Mouse (Mus musculus) liver, embryonic 11.5 days (tissue): ENCODE results near the gene Col9a3. TPM values are rescaled to one million over a fixed set of nuclear protein-coding genes. Genes with fewer than 3 reads are reported as not detected.

Source experiments
- ATAC-seq: fragments of 200-750 bp; cut with Nextera tagmentation; replicated peaks from 2 replicates; pipeline ENCODE4 v1.8.0; 2017; ENCODE audit warnings: moderate number of reproducible peaks, mild to moderate bottlenecking, moderate TSS enrichment, moderate library complexity; ENCODE audit not compliant: low FRiP score
- DNase-seq: peaks from one replicate; pipeline ENCODE4 v3.0.0-alpha.2; 2017; ENCODE audit warnings: low spot score
- H3K27ac ChIP-seq: fragments of 300-500 bp; sonication (generic); 2 replicates; pipeline ENCODE4 v1.5.1; 2014; ENCODE audit warnings: mild to moderate bottlenecking, low read depth, low read length, control low read depth
- H3K27me3 ChIP-seq: fragments of 300-500 bp; sonication (generic); replicated peaks from 2 replicates; pipeline ENCODE4 v1.6.1; 2014; ENCODE audit warnings: low read length, mixed read lengths; ENCODE audit not compliant: control insufficient read depth, insufficient read depth
- H3K36me3 ChIP-seq: fragments of 300-500 bp; sonication (generic); 2 replicates; pipeline ENCODE4 v1.6.1; 2014; ENCODE audit warnings: mild to moderate bottlenecking, low read length, moderate library complexity, mixed read lengths; ENCODE audit not compliant: control insufficient read depth, insufficient read depth
- H3K4me1 ChIP-seq: fragments of 300-500 bp; sonication (generic); replicated peaks from 2 replicates; pipeline ENCODE4 v1.6.1; 2014; ENCODE audit warnings: low read length, mixed read lengths; ENCODE audit not compliant: control insufficient read depth, insufficient read depth
- H3K4me2 ChIP-seq: fragments of 300-500 bp; sonication (generic); 2 replicates; pipeline ENCODE4 v1.6.1; 2014; ENCODE audit warnings: mild to moderate bottlenecking, control low read depth, moderate library complexity
- H3K4me3 ChIP-seq: fragments of 300-500 bp; sonication (generic); 2 replicates; pipeline ENCODE4 v1.5.1; 2014; ENCODE audit warnings: low read depth, low read length, control low read depth
- H3K9ac ChIP-seq: fragments of 300-500 bp; sonication (generic); 2 replicates; pipeline ENCODE4 v1.6.1; 2014; ENCODE audit warnings: low read depth, low read length, control low read depth
- H3K9me3 ChIP-seq: fragments of 300-500 bp; sonication (generic); 2 replicates; pipeline ENCODE4 v1.6.1; 2016; ENCODE audit warnings: low read length, inconsistent platforms, mixed read lengths; ENCODE audit not compliant: control insufficient read depth
- WGBS: fragments of 180-500 bp; shearing (Covaris S2); extraction: QIAGEN DNeasy Blood & Tissue Kit; methylation state at CpG from one replicate; pipeline ENCODE4 v1.1.7; 2014; 5-methylcytosine and 5-hydroxymethylcytosine counted together
- polyA plus RNA-seq: library from polyadenylated mRNA; unstranded; fragments of >200 nt; fragmentation: Nextera tagmentation; extraction: Ambion mirVana; gene quantifications from 2 replicates; pipeline ENCODE4 v1.2.1, GENCODE M21; 2014

Col9a3 gene
- polyA plus RNA-seq, 1 experiment from 2014 or later: 3.4 TPM

DNA sequence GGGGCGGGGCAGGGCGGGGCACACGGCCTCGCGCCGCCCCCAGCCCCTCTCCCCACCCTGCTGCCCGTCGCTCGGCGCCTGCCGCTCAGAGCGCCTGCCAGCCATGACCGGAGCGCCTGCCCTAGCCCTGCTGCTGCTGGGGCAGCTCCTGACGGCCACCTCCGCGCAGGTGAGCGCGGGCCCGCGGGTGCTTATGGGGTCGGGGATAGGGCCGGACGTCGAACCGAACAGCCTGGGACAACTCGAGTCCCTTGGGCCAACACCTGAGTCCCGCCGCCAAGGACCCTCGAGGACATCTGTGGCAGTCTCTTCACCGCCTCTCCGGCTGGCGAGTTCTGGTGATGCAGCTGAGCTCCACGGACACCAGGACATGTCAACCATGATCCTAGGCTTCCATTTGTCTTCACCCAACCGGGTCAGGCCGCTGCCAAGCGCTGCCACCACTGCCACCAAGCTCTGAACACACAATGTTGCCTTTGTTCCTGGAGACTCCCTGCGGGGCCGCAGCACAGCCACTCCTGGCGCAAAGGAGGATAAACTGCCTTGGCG lies 641 bp downstream of the Col9a3 start:
- WGBS: 5% methylated on average over 40 of the region's 41 CpGs
- H3K9ac ChIP-seq: no peak overlapping the region
- peaks cover 34% of the 10 kb centered on the region for H3K27me3 ChIP-seq
- H3K4me2 ChIP-seq: peak overlapping the region; percentile 43
- no peak for DNase-seq
- ATAC-seq: no peak
- H3K36me3 ChIP-seq: peaks cover 11% of the 10 kb centered on the region; the same call in 1 of the 2 replicates
- H3K4me1 ChIP-seq: no peaks in the 10 kb centered on the region
- no peaks in the 10 kb centered on the region for H3K9me3 ChIP-seq
- no peak overlapping the region for H3K27ac ChIP-seq
- H3K4me3 ChIP-seq: 0 out of 2 replicates have a peak overlapping the region, but pooled peaks have one; percentile 13

DNA sequence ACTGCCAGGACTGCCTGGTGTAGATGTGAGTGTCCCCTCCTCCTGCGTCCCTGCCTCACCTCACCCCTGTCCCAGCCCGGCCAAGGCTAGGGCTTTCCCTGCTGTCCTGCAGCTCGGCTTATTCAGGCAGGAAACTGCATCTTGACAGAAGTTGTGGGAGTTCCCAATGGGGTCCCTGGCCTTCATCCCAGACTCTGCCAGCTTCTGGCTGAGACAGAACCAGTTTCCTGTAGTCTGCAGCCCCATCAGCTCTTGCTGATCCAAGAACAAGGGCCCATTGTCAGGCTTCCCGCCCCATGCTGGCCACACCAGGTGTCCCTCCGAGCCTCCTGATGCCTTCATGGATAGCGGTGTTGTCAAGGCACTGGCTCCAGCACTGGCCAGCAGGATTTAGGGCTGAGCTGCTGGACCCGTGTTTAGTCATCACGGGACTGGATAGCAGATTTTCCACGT lies 3.0 kb downstream of the Col9a3 start:
- no peak overlapping the region for H3K4me2 ChIP-seq
- H3K27me3 ChIP-seq: peaks cover 34% of the 10 kb centered on the region
- H3K36me3 ChIP-seq: no peaks in the 10 kb centered on the region
- no peak overlapping the region for H3K9ac ChIP-seq
- H3K27ac ChIP-seq: no peak overlapping the region
- no peaks in the 10 kb centered on the region for H3K9me3 ChIP-seq
- no peak for DNase-seq
- H3K4me1 ChIP-seq: no peaks in the 10 kb centered on the region
- no peak overlapping the region for H3K4me3 ChIP-seq
- ATAC-seq: no peak
- WGBS: 32% methylated on average over 9 of the region's 9 CpGs

DNA sequence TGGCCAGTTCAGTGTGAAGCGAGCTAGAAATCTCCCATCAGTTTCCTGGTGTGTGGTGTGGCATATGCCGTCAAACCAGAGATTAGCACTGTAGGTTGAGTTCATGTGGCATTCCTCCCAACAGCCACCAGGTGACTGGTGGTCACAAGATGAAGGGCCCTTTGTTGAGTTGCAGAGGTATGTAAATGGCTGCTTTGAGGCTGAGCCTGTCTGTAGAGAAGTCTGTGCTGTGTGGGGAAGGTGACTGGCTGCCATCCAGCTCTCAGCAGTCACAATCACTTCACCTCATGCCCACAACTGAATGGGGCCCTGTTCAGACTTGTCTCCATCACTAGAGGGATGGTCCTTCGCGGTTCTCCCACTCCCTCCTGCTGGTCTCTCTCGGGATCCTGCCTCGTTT lies 7.2 kb downstream of the Col9a3 start:
- no peak overlapping the region for H3K27ac ChIP-seq
- 0 out of 2 replicates have a peak, but pooled peaks cover 7% of the 10 kb centered on the region for H3K27me3 ChIP-seq
- DNase-seq: no peak
- H3K36me3 ChIP-seq: no peaks in the 10 kb centered on the region
- no peaks in the 10 kb centered on the region for H3K4me1 ChIP-seq
- no peak overlapping the region for H3K4me3 ChIP-seq
- H3K4me2 ChIP-seq: no peak overlapping the region
- no peaks in the 10 kb centered on the region for H3K9me3 ChIP-seq
- 56% methylated on average over 6 of the region's 6 CpGs for WGBS
- no peak overlapping the region for H3K9ac ChIP-seq
- no peak for ATAC-seq

DNA sequence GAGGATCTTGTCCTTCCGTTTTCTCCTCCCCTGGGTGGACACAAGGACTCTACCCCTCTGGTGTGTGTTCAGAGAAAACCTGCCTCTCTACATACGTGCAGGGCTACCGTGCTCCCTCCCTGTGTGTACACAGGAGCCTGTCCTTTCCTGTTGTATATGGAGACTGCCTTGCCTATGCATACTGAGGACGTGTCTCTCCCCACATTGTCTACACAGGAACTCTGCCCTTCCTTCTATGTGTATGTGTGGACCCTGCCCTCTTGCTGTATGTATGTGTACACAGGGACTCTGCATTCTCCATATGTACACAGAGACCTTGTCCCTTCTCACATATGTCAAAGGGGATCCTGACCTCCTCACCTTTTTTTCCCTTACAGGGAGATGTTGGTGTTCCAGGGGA lies 12.7 kb downstream of the Col9a3 start:
- Histone ChIP-seq H3K36me3 (no peaks in the 10 kb centered on the region), H3K4me2 (no peak overlapping the region), H3K9me3 (no peaks in the 10 kb centered on the region), H3K4me3 (no peak overlapping the region), H3K27ac (no peak overlapping the region), H3K27me3 (no peaks in the 10 kb centered on the region), H3K9ac (no peak overlapping the region), H3K4me1 (no peaks in the 10 kb centered on the region)
- DNase-seq (no peak), ATAC-seq (peak; percentile 67; the same call in 1 of the 2 replicates)
- WGBS: 64% methylated on average over 4 of the region's 4 CpGs

DNA sequence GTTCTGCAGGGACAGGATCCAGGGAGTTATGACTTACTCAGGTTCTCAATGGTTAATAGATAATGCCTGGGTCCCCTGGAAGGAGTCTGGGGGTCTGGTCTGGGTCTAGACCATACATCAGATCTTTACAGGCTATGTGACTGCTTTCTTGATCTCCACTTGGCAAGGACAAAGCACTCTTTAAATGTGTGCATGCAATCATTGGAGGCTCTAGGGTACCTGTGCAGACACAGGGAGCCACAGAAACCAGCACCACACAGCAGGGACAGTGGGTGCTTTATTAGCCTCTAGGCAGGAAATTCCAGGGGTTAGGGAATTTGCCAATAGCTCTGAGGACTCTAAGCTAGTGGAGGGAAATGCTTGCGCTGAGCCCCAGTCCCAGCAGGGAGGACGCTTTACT lies 14.3 kb downstream of the Col9a3 start:
- ATAC-seq (no peak), DNase-seq (no peak)
- Histone ChIP-seq H3K9me3 (no peaks in the 10 kb centered on the region), H3K27me3 (no peaks in the 10 kb centered on the region), H3K9ac (no peak overlapping the region), H3K4me3 (no peak overlapping the region), H3K4me1 (no peaks in the 10 kb centered on the region), H3K4me2 (no peak overlapping the region), H3K27ac (no peak overlapping the region), H3K36me3 (no peaks in the 10 kb centered on the region)
- WGBS: 74% methylated on average over 2 of the region's 2 CpGs

DNA sequence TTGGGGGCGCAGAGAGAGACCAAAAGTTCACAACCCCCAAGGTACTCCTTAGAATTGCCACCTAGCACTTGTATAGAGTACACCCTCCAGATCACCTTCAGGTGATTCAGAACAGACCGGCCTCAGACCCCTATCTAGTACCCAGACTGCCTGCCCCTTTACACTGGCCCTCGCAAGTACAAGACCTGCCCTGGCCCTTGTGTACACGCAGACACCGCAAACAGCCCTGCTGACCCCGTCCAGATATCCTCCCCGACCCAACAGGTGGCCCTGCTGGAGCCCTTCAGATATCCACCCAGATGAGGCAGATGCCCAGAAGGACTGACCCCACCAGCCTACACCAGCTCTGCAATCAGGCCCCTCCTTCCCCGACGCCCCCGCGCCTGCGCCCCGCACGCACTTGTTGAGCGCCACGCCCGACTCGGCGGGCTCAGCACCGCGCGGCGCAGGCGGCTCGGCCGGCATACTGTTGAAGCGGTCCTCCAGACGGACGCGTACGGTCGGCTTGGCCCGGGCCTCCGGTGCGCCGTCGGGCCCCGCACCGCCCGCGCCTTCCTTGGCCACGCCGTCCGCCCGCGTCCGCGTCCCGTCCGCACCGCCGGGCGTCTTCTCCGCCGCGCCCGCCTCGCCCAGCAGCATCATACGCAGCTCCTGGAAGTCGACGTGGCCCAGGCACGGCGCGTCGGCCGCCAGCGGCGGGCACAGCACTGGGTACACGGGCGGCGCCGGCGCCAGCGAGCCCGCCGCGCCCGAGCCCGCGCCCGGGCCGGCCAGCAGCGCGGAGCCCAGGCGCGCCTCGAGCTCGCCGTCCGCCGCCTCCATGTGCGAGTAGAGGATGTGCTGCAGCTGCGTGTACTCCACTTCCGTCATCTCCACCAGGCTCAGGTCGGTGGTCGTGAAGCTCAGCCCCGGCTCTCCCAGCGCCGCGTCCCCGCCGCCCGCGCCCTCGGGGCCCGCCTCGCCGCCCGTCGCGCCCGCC lies 44.3 kb downstream of the Col9a3 start:
- H3K9ac ChIP-seq: no peak overlapping the region
- WGBS: 4% methylated on average over 106 of the region's 112 CpGs
- peak overlapping the region; percentile 38 for H3K4me3 ChIP-seq
- peak overlapping the region; percentile 45 for H3K4me2 ChIP-seq
- H3K4me1 ChIP-seq: no peaks in the 10 kb centered on the region
- no peak overlapping the region for H3K27ac ChIP-seq
- H3K9me3 ChIP-seq: peaks cover 14% of the 10 kb centered on the region
- peak; percentile 36; the same call in 1 of the 2 replicates for ATAC-seq
- no peaks in the 10 kb centered on the region for H3K36me3 ChIP-seq
- DNase-seq: no peak
- H3K27me3 ChIP-seq: peaks cover 45% of the 10 kb centered on the region

DNA sequence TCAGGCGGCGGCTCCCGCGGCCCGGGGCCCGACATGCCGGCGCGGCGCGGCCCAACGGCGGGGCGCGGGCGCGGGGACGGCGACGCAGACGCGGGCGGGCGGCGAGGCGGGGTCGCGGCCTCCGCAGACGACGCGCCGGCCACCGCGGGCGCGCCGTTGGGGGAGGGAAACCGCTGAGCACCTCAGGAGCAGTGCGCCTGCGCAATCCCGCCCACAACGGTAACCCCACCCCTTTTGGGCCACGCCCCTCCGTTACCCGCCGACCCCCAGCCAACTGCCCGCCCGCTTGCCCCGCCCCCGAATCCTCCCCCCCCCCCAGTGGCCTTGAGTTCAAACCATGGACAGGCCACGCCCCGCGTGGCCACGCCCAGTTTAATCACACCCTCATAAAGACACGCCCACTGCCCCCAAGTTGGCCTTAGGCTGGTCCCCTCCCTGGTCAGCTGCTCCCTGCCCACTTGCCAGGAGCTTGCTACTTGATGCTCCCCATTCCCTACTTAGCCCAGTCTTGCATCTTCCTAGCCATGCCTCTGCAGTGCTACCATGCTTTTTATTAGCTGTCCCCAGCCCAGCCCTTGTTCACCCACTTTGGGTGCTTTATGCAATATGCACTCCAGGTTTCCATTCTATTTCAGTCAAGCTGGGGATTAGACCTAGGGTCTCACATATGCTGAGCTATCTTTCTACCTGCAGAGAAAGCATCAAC lies 45.1 kb downstream of the Col9a3 start, which contains the start of gene Tcfl5:
Tcfl5 (minus strand) TSS at position 154 of the 706 bp plus-strand sequence.
- H3K27ac ChIP-seq: no peak within 1 kb of the TSS
- H3K27me3 ChIP-seq: peaks cover 45% of the 10 kb centered on the region
- H3K36me3 ChIP-seq: no peaks in the 10 kb centered on the region
- H3K4me2 ChIP-seq: peak within 1 kb of the TSS; percentile 45
- ATAC-seq (peak; percentile 7; the same call in 1 of the 2 replicates), DNase-seq (no peak)
- peaks cover 14% of the 10 kb centered on the region for H3K9me3 ChIP-seq
- no peaks in the 10 kb centered on the region for H3K4me1 ChIP-seq
- 5% methylated on average over 38 of the region's 56 CpGs for WGBS
- H3K4me3 ChIP-seq: peak within 1 kb of the TSS; percentile 38
- H3K9ac ChIP-seq: no peak within 1 kb of the TSS

DNA sequence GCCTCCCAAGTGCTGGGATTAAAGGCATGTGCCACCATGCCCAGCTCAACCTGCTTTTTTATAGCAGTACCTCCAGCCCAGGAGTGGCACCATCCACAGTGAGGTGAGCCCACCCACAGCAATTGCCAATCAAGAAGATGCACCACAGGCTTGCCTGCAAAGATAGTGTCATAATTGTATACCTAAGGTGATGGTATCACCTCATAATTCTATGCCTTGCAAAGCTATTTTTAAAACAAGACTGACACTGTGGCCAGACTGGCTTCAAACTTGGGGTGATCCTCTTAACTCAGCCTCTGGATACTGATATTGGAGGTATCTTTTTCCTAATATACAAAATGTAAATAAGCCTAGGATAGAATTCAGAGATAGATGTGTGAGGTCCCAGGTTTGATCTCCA lies 46.0 kb downstream of the Col9a3 start:
- Histone ChIP-seq H3K9ac (no peak overlapping the region), H3K27ac (no peak overlapping the region), H3K36me3 (no peaks in the 10 kb centered on the region), H3K9me3 (peaks cover 14% of the 10 kb centered on the region), H3K4me2 (no peak overlapping the region), H3K4me3 (no peak overlapping the region), H3K27me3 (peaks cover 41% of the 10 kb centered on the region), H3K4me1 (no peaks in the 10 kb centered on the region)
- ATAC-seq (no peak), DNase-seq (no peak)
